Mouse (Mus musculus) B cell, adult 62 days (primary cell): ENCODE results near the gene Zfp811. TPM values are rescaled to one million over a fixed set of nuclear protein-coding genes. Genes with fewer than 3 reads are reported as not detected.

Experiments used
- total RNA-seq: library from RNA; stranded (reverse); gene quantifications from 4 replicates; pipeline ENCODE4 v1.2.4, GENCODE M21; 2023

The Zfp811 gene
- total RNA-seq: 0.25 to 0.37 TPM (median 0.27 TPM) in 3 of 4 replicates, not detected in the other

GRCm38 (mm10) chr17:32809544-32810374, at the start of gene Zfp811:
Zfp811 (minus strand) TSS chr17:32809931.

GRCm38 (mm10) chr17:32829540-32830417, 20.0 kb upstream of the Zfp811 start, which contains the start of gene Zfp799:
Zfp799 (minus strand) TSS chr17:32830261.

GRCm38 (mm10) chr17:32788094-32788559, 21.6 kb downstream of the Zfp811 start, which contains the start of gene Zfp871:
Zfp871 (minus strand) TSS chr17:32788287.

Other genes starting within 250 kb of the Zfp811 start
- gene Cyp4f37, start 188.6 kb downstream of the Zfp811 start, total RNA-seq: not detected in 4 replicates
- not detected in 4 replicates for gene Cyp4f40, start 151.0 kb downstream of the Zfp811 start, total RNA-seq
- not detected in 4 replicates for gene Cyp4f15, start 124.3 kb downstream of the Zfp811 start, total RNA-seq
- gene Zfp871, start 21.6 kb downstream of the Zfp811 start, total RNA-seq: 82.6 to 90.7 TPM (median 88.4 TPM) in 4 replicates
- 3.9 to 9.0 TPM (median 7.0 TPM) in 4 replicates for gene Zfp799, start 20.3 kb upstream of the Zfp811 start, total RNA-seq
- gene Zfp870, start 81.7 kb upstream of the Zfp811 start, total RNA-seq: 6.6 to 11.0 TPM (median 8.4 TPM) in 4 replicates
- not detected in 4 replicates for gene Cyp4f14, start 107.4 kb upstream of the Zfp811 start, total RNA-seq
- 78.0 to 89.7 TPM (median 82.1 TPM) in 4 replicates for gene Cyp4f13, start 137.5 kb upstream of the Zfp811 start, total RNA-seq
- gene Zfp472, start 155.9 kb upstream of the Zfp811 start, total RNA-seq: 13.9 to 24.3 TPM (median 18.9 TPM) in 4 replicates
- 12.1 to 15.5 TPM (median 13.8 TPM) in 4 replicates for gene Zfp952, start 183.2 kb upstream of the Zfp811 start, total RNA-seq
- 2.9 to 6.0 TPM (median 3.7 TPM) in 4 replicates for gene Zfp763, start 223.5 kb upstream of the Zfp811 start, total RNA-seq